Mouse (Mus musculus): Measurements from ENCODE around the gene Hoxc9. TPM values are rescaled to one million over a fixed set of nuclear protein-coding genes. Genes with fewer than 3 reads are reported as not detected.
A peak's percentile ranks its signal among the peaks of the same experiment; 100 is the strongest.

The Hoxc9 gene
- polyA plus RNA-seq, 1 experiment from 2014 or later = not detected

MicroRNAs within 50 kb of the gene (microRNA counts, 519-probe panel; counts per million panel counts)
- microRNA mmu-miR-615-3p (19.7 counts per million), microRNA mmu-miR-615-5p (19.7 counts per million)

Small RNA genes within 50 kb of the gene (microRNA-seq; reads per million reads assigned to microRNA genes)
- gene Mir196a-2 (36.5 reads per million, percentile 42 among the genes with 10 or more reads in this experiment), gene Mir615 (112 reads per million, percentile 55 among the genes with 10 or more reads in this experiment)

Other genes with a start within 250 kb of the Hoxc9 start
- not detected in 2 replicates for gene Hoxc13, start 55.3 kb upstream of the Hoxc9 start, polyA plus RNA-seq (2015; fragmentation: Nextera tagmentation; extraction: Ambion mirVana)
- gene Hoxc12, start 39.7 kb upstream of the Hoxc9 start, polyA plus RNA-seq (2015; fragmentation: Nextera tagmentation; extraction: Ambion mirVana) = not detected in 2 replicates
- gene Hoxc11, start 22.0 kb upstream of the Hoxc9 start, polyA plus RNA-seq (2015; fragmentation: Nextera tagmentation; extraction: Ambion mirVana) = not detected in 2 replicates
- not detected in 2 replicates for gene Hoxc10, start 9.6 kb upstream of the Hoxc9 start, polyA plus RNA-seq (2015; fragmentation: Nextera tagmentation; extraction: Ambion mirVana)
- gene Hoxc5, start 9.0 kb upstream of the Hoxc9 start, polyA plus RNA-seq (2015; fragmentation: Nextera tagmentation; extraction: Ambion mirVana) = 0.57 and 0.72 TPM in 2 replicates
- 0.10 TPM in 1 of 2 replicates, not detected in the other for gene Hoxc8, start 14.2 kb downstream of the Hoxc9 start, polyA plus RNA-seq (2015; fragmentation: Nextera tagmentation; extraction: Ambion mirVana)
- gene Hoxc6, start 21.8 kb downstream of the Hoxc9 start, polyA plus RNA-seq (2015; fragmentation: Nextera tagmentation; extraction: Ambion mirVana) = 0.20 and 0.26 TPM in 2 replicates
- gene Hoxc4, start 42.5 kb downstream of the Hoxc9 start, polyA plus RNA-seq (2015; fragmentation: Nextera tagmentation; extraction: Ambion mirVana) = 1.4 and 1.5 TPM in 2 replicates
- gene Smug1, start 190.7 kb downstream of the Hoxc9 start, polyA plus RNA-seq (2015; fragmentation: Nextera tagmentation; extraction: Ambion mirVana) = 16.1 and 17.6 TPM in 2 replicates